Mouse (Mus musculus) hematopoietic stem cell, adult 5-6 weeks (primary cell): ENCODE results near the gene Olfr993. TPM values are rescaled to one million over a fixed set of nuclear protein-coding genes. Genes with fewer than 3 reads are reported as not detected.

Experiments
- ATAC-seq, 2 experiments: fragments of 125-278 bp in 1 of 2; replicated peaks in 1 of 2; 2 replicates each; pipeline ENCODE4 v1.8.0; 2016 to 2017; ENCODE audit warnings: inconsistent platforms in 2 of 2, mild to moderate bottlenecking in 2 of 2, moderate number of reproducible peaks in 2 of 2, low read depth in 1 of 2, moderate TSS enrichment in 1 of 2; ENCODE audit not compliant: low FRiP score in 2 of 2, poor library complexity in 2 of 2, severe bottlenecking in 2 of 2, insufficient read depth in 1 of 2, low TSS enrichment in 1 of 2
- total RNA-seq: library from RNA; stranded (forward); fragments of 172-1452, 232-1000 nt; gene quantifications from 2 replicates; pipeline ENCODE4 v1.2.3, GENCODE M21; 2017

Olfr993 gene
- total RNA-seq = not detected in 2 replicates

- no peak for ATAC-seq
Measured at GRCm38 (mm10) chr2:85414777-85415176, at the start of gene Olfr993. Gene Olfr993, minus strand, starts transcription at chr2:85414877.

- ATAC-seq = no peak
Measured at GRCm38 (mm10) chr2:85443539-85443938, 28.9 kb upstream of the Olfr993 start, which contains the start of gene Olfr995. Gene Olfr995, minus strand, starts transcription at chr2:85443639.

GRCm38 (mm10) chr2:85442546-85442945 lies 27.9 kb upstream of the Olfr993 start:
- ATAC-seq = no peak

GRCm38 (mm10) chr2:85436351-85436750 lies 21.7 kb upstream of the Olfr993 start, which contains the start of gene Olfr994:
Gene Olfr994, minus strand, starts transcription at chr2:85436451.
- no peak for ATAC-seq

- ATAC-seq = no peak
Measured at GRCm38 (mm10) chr2:85425893-85426292, 11.2 kb upstream of the Olfr993 start.

GRCm38 (mm10) chr2:85409369-85409768 lies 5.3 kb downstream of the Olfr993 start, which contains the start of gene Olfr992:
Gene Olfr992, minus strand, starts transcription at chr2:85409469.
- ATAC-seq = no peak

Other genes with a start within 250 kb of the Olfr993 start
- not detected in 2 replicates for gene Lrrc55, start 217.7 kb downstream of the Olfr993 start, total RNA-seq
- not detected in 2 replicates for gene Olfr987, start 75.6 kb downstream of the Olfr993 start, total RNA-seq
- not detected in 2 replicates for gene Olfr988, start 51.6 kb downstream of the Olfr993 start, total RNA-seq
- not detected in 2 replicates for gene Olfr992, start 5.4 kb downstream of the Olfr993 start, total RNA-seq
- gene Olfr994, start 21.6 kb upstream of the Olfr993 start, total RNA-seq = not detected in 2 replicates
- gene Olfr995, start 28.8 kb upstream of the Olfr993 start, total RNA-seq = not detected in 2 replicates
- not detected in 2 replicates for gene 4833423E24Rik, start 104.1 kb upstream of the Olfr993 start, total RNA-seq
- gene Olfr996, start 164.3 kb upstream of the Olfr993 start, total RNA-seq = not detected in 2 replicates
- gene Olfr998, start 174.1 kb upstream of the Olfr993 start, total RNA-seq = not detected in 2 replicates
- not detected in 2 replicates for gene Olfr1000, start 197.0 kb upstream of the Olfr993 start, total RNA-seq
- gene Olfr1002, start 235.8 kb upstream of the Olfr993 start, total RNA-seq = not detected in 2 replicates
- not detected in 2 replicates for gene Olfr154, start 249.6 kb upstream of the Olfr993 start, total RNA-seq